Mouse (Mus musculus): ENCODE results near the gene Eif2b3.

Gene Eif2b3

GRCm38 (mm10) chr4:117014901-117015415, 4.2 kb upstream of the Eif2b3 start:
- CTCF ChIA-PET: interaction anchor here (0.7 kb wide), 1 partner anchor 200 kb away, joined by 3 read pairs; no protein-coding TSS in a partner anchor

- CTCF ChIA-PET: no interaction called here
Observed at GRCm38 (mm10) chr4:117017738-117018137, 1.5 kb upstream of the Eif2b3 start.

- CTCF ChIA-PET: no interaction called here
Observed at GRCm38 (mm10) chr4:117018327-117018726, 875 bp upstream of the Eif2b3 start.

DNA sequence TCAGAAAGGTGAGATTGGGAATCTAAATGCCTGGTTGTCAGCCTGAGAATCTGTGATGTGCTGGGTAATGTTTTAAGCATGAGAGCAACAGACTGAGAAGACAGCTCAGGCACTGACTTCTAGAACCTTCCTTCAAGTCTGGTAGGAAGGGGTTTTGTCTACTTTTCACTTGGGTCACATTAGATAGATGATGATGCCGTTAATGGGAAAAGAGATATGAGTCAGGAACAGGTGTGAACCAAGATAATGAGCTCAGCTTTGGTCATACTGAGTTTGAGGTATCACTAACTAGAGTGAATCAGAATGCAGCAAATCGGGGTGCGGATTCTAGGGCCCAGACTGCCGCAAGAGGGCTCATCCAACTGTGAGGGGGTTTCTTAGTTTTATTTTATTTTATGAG, 4.3 kb downstream of the Eif2b3 start:
- CTCF ChIA-PET: no interaction called here

GRCm38 (mm10) chr4:117031105-117031504, 11.9 kb downstream of the Eif2b3 start:
- CTCF ChIA-PET: no interaction called here

DNA sequence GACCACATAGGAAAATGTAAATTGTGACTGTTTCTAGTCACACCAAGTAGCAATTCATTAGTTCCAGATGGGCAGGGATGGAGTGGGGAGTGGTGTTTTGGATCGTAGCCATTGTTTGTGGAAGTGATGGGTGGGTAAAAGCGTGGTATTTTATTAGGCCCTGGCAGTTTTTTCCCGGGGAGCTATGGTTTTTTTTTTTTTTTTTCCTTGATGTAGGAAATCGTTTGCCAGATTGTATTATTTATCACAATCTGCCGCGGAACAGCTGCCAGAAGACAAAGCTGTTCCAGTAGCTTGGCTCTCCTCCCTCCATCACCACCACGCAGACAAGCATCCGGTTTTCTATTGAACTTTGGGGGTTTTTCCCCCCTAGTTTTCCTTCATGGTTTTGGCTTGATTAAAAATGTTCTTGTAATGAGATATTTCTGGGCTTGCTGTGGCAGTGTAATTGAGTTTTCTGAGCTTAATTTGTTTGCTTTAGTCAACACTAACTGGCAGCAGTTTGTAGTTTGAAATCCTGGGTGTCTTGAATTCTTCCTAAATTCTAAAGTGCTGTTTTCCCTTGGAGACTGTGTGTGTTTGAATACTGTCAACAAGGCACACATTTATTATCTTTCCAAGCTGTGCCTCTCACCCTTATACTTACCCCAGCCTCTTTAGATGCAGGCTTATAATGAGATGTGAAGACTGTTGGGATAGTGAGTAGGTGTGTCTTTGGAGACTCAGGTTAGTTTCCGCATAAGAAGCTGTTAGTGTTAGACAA, 20.9 kb downstream of the Eif2b3 start:
- CTCF ChIA-PET: interaction anchor here (0.5 kb wide), 1 partner anchor 77 kb away, joined by 3 read pairs; no protein-coding TSS in a partner anchor

DNA sequence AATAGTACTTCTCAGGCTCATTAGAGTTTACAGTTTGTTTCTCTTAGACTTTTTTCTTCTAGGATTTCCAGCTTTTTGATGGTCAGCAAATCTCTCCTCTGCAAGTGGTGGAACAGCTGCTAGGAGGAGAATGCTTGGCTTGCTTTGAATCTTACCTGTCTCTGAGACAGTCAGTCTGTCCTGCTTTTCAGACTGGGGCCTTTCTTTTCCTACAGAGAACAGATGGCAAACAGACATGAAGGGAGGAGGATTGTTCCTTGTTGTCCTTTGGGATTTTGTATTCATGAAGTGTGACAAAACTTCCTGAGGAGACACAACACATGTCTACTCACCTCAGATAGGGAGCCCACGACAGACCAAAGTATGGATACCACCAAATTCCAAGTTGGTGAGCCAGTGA, 21.6 kb downstream of the Eif2b3 start:
- CTCF ChIA-PET: no interaction called here

DNA sequence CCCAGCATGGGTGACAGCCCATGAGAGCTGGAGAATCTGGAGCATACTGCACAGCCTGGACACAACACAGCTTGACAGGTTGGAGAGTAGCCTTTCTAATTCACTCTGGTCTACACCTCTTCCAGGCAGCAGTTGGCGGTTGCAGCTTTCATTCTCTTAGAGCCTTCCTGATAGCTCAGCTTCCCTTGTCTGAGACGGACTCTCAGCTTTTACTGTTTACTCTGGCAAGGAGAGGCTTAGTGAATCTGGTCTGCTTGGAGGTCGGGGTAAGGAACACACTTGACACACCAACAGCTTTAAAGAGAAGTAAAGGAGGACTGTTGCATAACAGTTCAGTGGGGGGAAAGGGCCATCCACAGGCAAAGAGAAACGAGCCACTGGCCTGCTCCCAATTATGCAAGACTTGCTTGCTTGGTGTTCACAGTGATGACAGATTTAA, 22.1 kb downstream of the Eif2b3 start:
- CTCF ChIA-PET: no interaction called here

DNA sequence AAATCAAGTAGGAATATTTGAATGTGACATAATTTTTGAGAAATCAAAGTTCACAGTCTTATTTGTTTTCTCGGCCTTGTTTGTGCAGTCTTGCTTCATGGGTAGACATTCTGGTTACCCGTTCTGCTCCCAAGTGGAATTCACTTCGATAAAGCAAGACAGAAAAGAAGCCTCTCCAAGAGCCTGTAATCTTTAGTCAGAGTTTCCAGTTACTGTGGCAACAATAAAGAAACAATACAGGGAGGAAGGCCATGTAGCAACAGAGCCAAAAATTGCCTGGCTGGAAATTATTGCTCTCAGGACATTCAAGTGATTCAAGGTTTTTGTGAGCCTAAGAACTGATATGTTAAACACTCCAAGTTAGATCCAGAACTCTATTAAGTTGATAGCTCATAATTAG, 29.6 kb downstream of the Eif2b3 start:
- CTCF ChIA-PET: interaction anchor here (0.6 kb wide), 1 partner anchor 103 kb away, joined by 4 read pairs; no protein-coding TSS in a partner anchor

- CTCF ChIA-PET: no interaction called here
Observed at GRCm38 (mm10) chr4:117049485-117049884, 30.3 kb downstream of the Eif2b3 start.

- CTCF ChIA-PET: no interaction called here
Observed at GRCm38 (mm10) chr4:117052626-117053025, 33.4 kb downstream of the Eif2b3 start.

DNA sequence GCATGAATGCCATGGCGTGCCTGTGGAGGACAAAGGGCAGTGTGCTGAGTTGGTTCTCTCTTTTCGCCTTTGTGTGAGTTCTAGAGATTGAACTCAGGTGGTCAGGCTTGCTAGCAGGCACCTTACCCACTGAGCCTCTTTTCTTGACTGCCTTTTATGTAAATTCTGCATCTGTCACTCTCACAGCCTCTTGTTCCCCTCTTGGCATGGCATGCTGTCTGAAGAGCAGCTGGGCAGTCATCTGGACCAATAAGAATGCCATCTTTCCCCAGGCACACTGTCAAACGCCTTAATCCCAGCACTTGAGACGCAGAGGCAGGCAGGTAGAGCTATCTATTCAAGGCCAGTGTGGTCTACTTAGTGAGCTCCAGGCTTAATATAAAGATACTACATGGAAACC, 34.8 kb downstream of the Eif2b3 start:
- CTCF ChIA-PET: no interaction called here

DNA sequence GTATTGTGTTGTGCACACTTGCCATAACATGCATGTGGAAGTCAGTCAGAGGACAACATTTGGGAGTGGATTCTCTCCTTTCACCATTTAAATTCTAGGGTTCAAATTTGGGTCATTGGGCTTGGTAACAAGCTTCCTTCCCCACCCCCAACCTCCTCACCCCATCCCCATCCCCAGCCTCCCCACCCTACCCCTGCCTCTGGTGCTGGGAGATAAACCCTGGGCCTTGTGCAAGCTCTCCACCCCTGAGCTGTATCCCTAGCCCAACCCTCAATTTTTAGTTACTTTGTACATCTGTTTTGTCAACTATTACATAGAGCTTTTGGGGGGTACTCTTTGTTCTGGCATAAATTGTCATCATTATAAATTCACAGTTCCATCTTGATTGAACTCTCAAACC, 36.9 kb downstream of the Eif2b3 start:
- CTCF ChIA-PET: no interaction called here

DNA sequence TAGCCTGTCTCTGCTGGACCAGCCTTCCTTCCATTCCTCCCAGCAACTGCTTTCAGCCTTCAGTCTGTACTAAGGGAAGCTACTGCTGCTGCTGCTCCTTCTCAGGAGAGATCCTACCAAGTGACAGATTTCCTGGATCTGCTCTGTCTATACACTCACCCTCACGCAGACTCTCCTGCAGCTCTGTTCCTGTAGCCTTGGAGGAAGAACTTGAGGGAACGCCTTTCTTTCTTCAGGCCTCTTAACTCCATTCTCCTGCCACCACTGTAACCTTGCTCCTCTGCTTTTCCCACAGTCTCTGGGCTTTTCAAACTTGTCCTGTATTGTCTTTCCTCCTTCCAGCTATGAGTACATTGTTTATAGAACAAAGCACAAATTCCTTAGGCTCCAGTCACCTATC, 37.3 kb downstream of the Eif2b3 start:
- CTCF ChIA-PET: no interaction called here

GRCm38 (mm10) chr4:117058512-117058911, 39.3 kb downstream of the Eif2b3 start:
- CTCF ChIA-PET: no interaction called here

- CTCF ChIA-PET: no interaction called here
Observed at GRCm38 (mm10) chr4:117062700-117063390, 43.6 kb downstream of the Eif2b3 start.

- CTCF ChIA-PET: no interaction called here
Observed at GRCm38 (mm10) chr4:117068035-117068434, 48.8 kb downstream of the Eif2b3 start.

GRCm38 (mm10) chr4:117069647-117070046, 50.4 kb downstream of the Eif2b3 start:
- CTCF ChIA-PET: interaction anchor here (0.6 to 0.7 kb wide), 3 partner anchors 62 to 166 kb away, joined by 3 to 7 read pairs (median 4); no protein-coding TSS in a partner anchor

DNA sequence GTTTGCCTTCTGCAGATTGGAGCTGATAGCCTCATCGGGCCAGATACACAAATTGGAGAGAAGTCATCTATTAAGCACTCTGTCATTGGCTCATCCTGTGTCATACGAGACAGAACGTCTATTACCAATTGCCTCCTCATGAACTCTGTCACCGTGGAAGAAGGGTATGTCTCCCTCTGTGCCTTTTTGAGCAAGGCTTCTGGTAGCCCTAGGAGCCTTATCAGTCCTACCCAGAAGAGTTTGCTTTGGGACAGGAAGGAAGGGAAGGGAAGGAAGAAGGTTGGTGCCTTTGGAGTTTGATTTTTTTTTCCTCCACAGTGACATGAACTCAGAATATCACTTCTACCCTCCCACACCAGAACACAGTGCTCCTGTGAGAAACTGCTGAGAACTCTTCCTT, 51.4 kb downstream of the Eif2b3 start:
- CTCF ChIA-PET: no interaction called here

DNA sequence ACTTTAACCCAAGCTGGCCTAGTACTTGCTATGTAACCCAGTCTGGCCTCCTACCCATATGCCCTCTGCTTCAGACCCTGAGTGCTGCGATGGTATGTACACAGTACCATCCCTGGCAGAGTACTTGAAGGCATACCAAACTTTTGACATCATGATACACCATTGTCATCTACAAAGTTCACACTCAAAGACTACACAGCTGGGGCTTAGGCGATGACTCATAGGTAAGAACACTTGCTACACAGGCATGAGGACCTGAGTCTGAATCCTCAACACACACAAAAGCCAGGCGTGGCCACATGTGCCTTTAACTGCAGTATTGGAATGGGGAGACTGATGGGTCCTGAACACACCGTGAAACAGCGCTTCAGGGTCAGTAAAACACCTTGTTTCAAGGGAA, 52.0 kb downstream of the Eif2b3 start:
- CTCF ChIA-PET: no interaction called here

- CTCF ChIA-PET: no interaction called here
Observed at GRCm38 (mm10) chr4:117087948-117088640, 68.9 kb downstream of the Eif2b3 start.

- CTCF ChIA-PET: no interaction called here
Observed at GRCm38 (mm10) chr4:117090586-117090985, 71.4 kb downstream of the Eif2b3 start.
